Mouse (Mus musculus) mature B cell (primary cell): ENCODE measurements around the gene Fam184a.

Experiments used
- in situ Hi-C: fragments of 300-500 bp; cut with MboI; formaldehyde crosslinking; loops from 2 replicates; pipeline ENCODE4 v1.14.3; 2019

The Fam184a gene

DNA sequence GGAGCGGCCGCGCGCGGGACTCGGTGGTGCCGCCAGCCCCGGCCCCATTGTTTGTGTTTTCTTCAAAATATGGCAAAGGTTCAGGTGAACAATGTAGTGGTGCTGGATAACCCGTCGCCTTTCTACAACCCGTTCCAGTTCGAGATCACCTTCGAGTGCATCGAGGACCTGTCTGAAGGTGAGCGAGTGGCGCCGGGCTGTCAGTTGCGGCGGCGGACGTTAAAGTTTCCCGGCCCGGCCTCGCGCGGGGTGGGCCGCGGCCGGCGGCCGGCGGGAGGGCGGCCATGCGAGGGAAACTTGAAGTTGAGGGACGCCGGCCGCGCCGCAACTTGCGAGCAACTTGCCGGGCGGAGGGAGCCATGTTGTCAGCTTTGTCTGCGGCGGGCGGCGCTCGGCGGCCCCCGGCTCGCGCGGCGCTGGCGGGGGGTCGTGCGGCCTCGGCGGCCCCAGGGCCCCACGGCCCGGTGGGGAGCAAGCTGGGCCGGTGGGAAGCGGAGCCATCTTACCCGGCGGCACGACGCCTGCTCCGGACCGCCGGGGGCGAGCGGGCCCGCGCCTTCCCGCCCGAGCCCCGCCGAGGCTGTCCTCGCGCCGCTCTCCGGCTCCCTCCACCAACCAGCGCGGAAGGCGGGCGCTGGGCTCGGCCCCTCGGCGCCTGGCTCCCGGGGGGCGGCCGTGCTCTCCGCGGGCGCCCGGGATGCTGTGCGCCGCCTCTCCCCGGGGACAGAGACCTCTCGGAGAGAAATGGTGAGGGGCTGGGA, 153.6 kb downstream of the Fam184a start:
- in situ Hi-C loops, result no loop called here

DNA sequence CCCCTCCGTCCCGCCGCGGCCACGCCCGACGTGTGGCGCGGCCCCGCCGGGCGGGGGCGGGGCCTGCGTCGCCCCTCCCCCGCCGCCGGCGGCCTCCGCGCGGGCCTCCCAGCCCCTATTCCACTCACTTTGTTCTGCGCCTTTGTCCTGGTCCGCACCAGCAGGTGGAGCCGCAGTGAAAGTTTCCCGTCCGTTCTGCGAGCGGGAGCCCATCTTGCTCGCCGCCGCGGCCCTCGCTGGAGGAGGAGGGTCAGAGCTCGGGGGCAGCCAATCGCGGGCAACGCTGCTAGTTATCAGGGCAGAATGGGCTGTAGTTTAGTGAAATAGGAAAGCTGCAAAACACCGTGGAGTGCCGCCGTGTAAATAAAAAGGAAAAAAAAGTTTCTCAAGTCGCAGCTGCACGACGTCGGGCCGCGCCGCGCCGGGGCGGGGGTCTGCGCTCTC, 154.2 kb downstream of the Fam184a start, which contains the start of gene Asf1a:
TSS of gene Asf1a (plus strand) at position 81 of the 444 bp plus-strand sequence.
- in situ Hi-C loops, result no loop called here

DNA sequence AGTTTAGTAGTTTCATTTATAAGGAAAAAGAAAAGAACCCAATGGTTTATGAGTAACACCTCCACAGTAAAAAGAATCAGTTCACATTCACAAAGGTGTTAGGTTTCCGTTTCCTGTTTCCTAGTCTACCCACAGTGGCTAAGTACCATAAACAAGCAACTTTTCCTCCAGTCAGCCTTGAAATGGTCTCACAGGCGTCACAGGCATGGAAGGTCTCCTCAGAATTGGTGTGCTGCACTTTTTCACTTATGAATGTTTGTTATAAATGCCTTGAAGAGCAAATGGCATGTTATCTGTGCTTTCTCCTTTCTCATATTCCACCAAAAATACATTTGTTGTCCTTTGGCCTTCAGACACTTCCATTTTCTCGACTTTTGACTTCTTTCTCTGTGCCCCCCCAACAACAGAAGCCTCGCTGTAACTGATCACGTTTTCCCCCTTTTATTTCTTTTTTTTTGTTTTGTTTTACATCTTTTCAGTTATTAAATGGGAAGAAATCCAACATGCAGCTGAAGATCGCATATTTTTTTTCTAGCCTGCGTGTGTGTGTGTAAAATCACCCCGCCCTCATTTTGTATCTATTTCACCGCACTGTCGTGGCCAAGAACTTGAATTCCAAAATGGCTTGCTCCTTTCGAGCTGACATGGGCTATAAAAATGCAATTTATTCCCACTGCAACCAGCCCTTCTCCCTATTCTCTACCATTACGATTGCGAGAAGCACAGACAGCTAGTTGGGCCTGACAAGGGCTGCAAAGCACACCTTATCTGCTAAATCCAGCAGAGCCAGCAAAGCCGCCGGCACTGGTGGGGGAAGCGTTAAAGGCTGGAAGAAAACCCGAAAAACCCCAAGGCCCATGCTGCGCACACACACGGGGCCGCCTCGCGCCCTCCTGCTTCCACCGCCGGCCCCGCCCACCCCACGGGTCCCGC, 154.9 kb downstream of the Fam184a start:
- in situ Hi-C loops, result no loop called here

DNA sequence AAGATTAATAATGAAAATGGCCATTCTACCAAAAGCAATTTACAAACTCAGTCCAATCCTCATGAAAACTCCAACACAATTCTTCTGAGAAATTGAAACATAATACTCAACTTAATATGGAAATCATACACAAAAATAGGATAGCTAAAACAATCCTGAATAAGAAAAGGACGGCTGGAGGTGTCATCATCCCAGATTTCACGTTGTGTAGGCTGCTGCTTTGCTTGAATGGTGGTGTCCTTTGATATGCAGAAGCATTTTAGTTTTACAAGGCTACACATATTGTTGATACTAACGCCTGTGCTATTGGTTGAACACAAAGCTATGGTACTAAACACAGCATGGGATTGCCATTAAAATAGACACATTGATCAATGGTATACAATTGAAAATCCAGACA, 165.1 kb downstream of the Fam184a start:
- in situ Hi-C loops, result no loop called here
